Mouse (Mus musculus) heart, postnatal 0 days (tissue): ENCODE measurements around the gene Hgfac.

ENCODE experiments used
- CTCF ChIP-seq: IDR thresholded peaks from 2 replicates; pipeline ENCODE4 v1.5.1; 2016; ENCODE audit warnings: antibody characterized with exemption, control low read depth, low read depth
- EP300 ChIP-seq: IDR thresholded peaks from 2 replicates; pipeline ENCODE4 v1.6.1; 2016; ENCODE audit warnings: antibody characterized with exemption, low read depth

- TF ChIP-seq CTCF (no peak), EP300 (no peak)
Observed at GRCm38 (mm10) chr5:35069841-35070240, 28.5 kb downstream of the Hgfac start.
